Mouse (Mus musculus) spleen, adult 18-20 months (tissue): ENCODE data around the gene Snx4.
"Not testable (repeated sequence)": the region's sequence is repeated elsewhere in the genome, so short reads cannot be mapped to it uniquely, and the experiment has no call there.

Experiments used
- DNase-seq, 2 experiments: peaks; one replicate each; pipeline ENCODE4 v3.0.0; 2022; ENCODE audit warnings: mixed read lengths in 2 of 2

The Snx4 gene

GRCm38 (mm10) chr16:33251194-33252051 is at the start of gene Snx4:
TSS of gene Snx4 (plus strand) at chr16:33251442.
- DNase-seq: peak; percentile 85 to 98

- DNase-seq: no peak
Observed at GRCm38 (mm10) chr16:33210812-33211211, 40.4 kb upstream of the Snx4 start.

GRCm38 (mm10) chr16:33216313-33217003 is 34.8 kb upstream of the Snx4 start:
- no peak for DNase-seq

GRCm38 (mm10) chr16:33217553-33218085 is 33.6 kb upstream of the Snx4 start:
- DNase-seq: not testable (repeated sequence)

DNA sequence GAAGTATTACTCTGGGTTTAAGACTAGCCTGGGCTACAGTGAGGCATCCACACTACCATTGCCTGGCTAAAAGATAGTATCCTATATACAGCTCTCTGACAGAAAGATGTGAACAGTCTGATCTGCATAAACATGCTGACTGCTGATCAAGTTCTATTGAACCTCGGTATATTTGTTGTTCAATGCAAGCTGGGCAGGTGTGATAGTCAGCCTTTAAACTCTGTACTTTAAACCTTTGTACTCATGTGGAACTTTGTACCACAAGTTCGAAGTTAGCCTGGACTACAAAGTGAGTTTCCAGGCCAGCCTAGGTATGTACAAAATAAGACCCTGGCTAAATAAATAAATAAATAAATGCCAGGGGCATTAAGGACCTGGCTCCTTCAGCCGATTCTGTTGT is 28.8 kb upstream of the Snx4 start:
- DNase-seq: no peak

DNA sequence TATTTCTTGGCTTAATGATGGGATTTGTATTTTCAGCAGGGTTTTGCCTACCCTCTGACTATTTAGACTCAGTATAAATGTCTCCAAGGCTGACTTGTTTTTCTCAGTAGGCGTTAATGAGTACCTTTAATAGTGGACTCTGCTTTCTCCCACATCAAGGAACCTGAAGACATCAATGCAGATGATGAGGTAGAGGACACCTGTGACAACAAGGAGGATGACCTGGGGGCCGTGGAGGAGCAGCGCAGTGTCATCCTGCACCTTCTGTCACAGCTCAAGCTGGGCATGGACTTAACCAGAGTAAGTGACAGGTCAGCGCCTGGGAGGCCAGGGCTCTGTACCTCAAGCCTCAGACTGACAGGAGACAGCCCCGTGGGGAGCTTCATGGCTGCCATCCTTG is 26.9 kb upstream of the Snx4 start:
- no peak for DNase-seq

DNA sequence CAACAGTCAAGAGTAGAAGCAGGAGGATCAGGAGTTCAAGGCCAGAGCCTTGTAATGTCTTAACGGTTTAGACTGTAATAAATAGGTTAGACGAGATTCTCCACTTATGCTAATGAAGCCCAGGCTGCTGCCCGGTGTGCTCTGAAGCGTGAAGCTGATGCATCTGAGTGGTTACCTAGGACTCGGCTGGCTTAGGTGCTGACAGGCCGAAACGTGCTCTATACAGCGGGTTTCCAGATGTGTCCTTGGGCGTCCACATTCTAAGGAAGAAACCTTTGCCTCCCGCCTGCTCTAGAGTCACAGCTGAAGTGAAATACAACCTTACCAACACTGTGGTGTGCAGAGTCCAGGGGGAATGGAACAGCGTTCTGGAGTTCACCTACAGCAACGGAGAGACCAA is 17.1 kb upstream of the Snx4 start:
- DNase-seq: no peak

DNA sequence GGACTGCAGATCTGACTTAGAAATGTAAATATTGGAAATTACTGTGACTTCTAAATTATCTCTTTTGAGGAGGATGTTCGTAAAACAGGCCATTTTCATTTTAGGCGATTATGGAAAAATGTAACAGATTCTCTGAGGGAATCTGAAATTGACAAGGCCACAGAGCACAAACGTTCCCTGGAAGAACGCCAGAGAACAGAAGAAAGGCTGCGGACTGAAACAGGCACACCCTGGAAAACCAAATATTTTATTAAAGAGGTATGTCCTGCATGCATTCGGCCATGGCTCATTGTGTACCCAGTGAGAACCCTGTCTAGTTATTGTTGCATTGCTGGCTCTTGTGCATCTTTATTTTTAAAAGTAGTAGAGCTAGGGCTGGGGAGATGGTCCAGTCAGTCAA is 15.1 kb upstream of the Snx4 start:
- DNase-seq: no peak

- DNase-seq: no peak
Observed at GRCm38 (mm10) chr16:33239305-33239704, 11.9 kb upstream of the Snx4 start.

GRCm38 (mm10) chr16:33242046-33242445 is 9.2 kb upstream of the Snx4 start:
- no peak for DNase-seq

DNA sequence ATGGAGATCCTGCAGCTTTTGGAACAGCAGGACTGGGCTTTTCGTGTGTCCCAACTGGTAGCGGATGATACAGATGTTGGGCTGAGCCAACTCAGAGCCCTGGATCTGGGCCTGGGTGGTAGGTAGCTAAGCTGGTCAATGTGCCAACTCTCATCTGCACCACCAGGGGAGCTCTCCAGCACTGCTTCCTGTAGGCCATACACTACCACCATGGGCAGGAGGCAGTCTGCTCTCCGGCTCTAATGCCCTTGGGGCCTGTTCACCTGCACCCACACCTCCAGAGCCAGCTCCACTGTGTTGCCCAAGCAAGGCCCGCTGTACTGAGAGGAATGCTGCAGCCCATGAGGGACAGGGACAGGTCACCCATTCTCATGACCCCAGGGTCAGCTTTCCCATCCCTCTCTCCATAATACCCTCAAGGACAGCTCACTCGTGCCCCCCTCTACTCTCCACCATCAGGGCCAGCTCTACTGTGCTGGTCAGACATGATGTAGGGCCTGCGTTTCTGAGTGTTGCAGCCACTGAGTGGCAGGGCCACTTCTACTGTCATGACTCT is 7.0 kb upstream of the Snx4 start:
- DNase-seq: peak in 1 of 2 experiments; percentile 10

- no peak for DNase-seq
Observed at GRCm38 (mm10) chr16:33244933-33245470, 6.2 kb upstream of the Snx4 start.

GRCm38 (mm10) chr16:33246526-33246925 is 4.7 kb upstream of the Snx4 start:
- DNase-seq: no peak

DNA sequence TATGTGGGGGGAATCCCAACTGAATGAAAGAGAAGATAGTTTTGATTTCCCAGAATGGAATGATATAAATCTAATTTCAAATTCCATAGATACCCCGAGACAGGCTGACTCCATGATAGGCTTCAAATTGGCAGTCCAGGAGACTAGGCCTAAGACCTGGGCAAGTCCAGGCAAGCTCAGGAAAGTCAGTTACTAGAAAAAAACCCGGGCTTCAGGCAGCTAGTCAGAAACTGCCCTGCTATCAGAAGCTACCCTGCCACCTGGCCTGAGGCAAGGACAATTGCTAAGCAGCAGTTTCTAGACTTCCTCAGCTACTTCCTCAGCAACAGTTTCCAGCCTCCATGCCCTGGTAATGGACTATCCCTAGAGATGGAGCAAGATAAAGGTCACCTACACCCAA is 4.2 kb upstream of the Snx4 start:
- no peak for DNase-seq

- DNase-seq: no peak
Observed at GRCm38 (mm10) chr16:33250651-33251120, 556 bp upstream of the Snx4 start.

- no peak for DNase-seq
Observed at GRCm38 (mm10) chr16:33255601-33256000, 4.4 kb downstream of the Snx4 start.

GRCm38 (mm10) chr16:33258530-33258929 is 7.3 kb downstream of the Snx4 start:
- no peak for DNase-seq

DNA sequence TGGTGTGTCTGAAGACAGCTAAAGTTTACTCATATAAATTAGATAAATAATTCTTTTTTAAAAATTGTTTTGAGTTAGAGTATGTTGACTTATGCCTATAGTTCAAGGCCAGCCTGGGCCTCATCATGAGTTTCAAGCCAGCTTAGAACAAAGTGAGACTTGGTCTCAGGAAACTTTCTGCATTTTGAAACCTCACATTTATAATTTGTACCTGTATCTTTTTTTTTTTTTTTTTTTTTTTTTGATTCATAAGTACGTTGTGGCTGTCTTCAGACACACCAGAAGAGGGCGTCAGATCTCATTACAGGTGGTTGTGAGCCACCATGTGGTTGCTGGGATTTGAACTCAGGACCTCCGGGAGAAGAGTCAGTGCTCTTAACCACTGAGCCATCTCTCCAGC is 8.6 kb downstream of the Snx4 start:
- no peak for DNase-seq

- DNase-seq: no peak
Observed at GRCm38 (mm10) chr16:33260825-33261224, 9.6 kb downstream of the Snx4 start.

DNA sequence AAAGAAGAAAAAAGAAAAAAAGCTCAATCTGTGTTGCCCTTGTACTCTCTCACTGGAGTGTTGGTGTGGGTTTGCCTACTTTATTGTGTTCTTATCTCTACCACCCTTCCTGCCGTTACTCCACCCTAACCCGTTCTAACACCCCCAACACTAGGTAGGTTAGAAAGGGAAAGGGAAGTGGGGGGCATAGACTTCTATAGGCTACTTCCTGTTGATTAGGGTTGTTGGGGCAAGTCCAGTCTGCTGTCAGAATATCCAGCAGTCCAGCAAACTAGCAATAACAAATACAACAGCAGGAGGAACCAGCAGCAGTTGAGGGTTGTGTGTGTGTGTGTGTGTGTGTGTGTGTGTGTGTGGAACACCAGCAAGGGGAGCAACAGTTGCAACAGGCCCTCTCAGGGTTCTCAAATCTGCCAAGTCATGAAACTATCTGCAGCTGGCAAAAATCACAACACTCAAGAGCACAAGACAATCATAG is 10.4 kb downstream of the Snx4 start:
- DNase-seq: no peak

DNA sequence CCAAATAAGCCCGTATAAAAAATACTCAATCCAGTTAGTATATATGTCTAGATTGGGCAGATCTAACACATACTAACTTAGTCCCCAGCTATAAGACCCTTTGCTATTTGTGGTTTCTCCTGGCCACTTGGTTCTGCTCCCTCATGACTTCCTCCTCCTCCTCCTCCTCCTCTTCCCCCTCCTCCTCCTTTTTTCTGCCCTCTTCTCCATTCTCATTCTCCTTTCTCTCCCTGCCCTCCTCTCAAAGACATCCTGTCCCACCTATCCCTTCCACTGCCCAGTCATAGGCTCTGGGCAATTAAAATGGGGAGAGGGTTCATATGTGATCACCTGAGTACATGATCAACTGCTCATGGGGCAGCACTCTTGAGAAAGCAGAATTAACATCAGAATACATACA is 10.9 kb downstream of the Snx4 start:
- DNase-seq: no peak

GRCm38 (mm10) chr16:33267616-33268253 is 16.5 kb downstream of the Snx4 start:
- DNase-seq: no peak

DNA sequence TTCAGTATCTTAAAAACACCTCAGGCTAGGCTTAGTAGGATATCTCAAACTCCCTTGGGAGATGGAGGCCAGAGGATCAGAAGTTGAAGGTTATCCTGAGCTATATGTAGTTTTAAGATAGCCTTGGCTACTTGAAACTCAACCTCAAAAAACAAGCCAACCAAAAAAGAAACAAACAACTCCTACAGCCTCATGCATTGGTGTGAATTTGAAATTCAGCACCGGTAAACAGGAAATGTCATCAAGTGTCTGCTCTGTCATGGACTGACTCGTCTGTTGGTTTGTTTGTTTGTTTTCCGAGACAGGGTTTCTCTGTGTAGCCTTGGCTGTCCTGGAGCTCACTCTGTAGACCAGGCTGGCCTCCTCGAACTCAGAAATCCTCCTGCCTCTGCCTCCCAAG is 20.6 kb downstream of the Snx4 start:
- no peak for DNase-seq
